Mouse (Mus musculus) adrenal gland, adult 18-20 months (tissue): ENCODE measurements around the gene Asic2. TPM values are rescaled to one million over a fixed set of nuclear protein-coding genes. Genes with fewer than 3 reads are reported as not detected.
"Not testable (repeated sequence)": the region's sequence is repeated elsewhere in the genome, so short reads cannot be mapped to it uniquely, and the experiment has no call there.

Experiments used
- DNase-seq, 2 experiments: peaks; one replicate each; pipeline ENCODE4 v3.0.0; 2021 to 2022; ENCODE audit warnings: low spot score in 2 of 2
- total RNA-seq, 2 experiments: library from RNA; stranded (reverse); gene quantifications; 1 replicate in 1 of 2; 2 replicates in 1 of 2; pipeline ENCODE4 v1.2.3; 2021

The Asic2 gene
- total RNA-seq, 2 experiments from 2014 or later, result 2.5 to 3.2 TPM

DNA sequence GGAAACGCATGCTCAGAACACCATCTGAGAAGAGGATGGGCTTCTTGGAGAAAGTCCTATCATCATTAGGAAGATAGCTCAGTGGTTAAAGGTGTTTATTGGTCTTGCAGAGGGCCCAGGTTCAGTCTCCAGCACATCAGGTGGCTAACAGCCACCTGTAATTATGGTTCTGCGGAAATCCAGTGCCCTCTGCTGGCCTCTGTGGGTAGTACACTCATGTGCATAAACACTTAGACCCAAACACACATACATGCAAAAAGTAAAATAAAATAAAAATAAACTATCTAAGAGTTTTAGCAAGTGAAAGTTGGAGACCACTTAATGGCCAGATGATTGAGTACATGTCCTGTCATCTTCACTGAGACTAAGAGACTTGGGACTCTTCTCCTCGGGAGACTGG is 603.8 kb downstream of the Asic2 start:
- DNase-seq, result no peak

DNA sequence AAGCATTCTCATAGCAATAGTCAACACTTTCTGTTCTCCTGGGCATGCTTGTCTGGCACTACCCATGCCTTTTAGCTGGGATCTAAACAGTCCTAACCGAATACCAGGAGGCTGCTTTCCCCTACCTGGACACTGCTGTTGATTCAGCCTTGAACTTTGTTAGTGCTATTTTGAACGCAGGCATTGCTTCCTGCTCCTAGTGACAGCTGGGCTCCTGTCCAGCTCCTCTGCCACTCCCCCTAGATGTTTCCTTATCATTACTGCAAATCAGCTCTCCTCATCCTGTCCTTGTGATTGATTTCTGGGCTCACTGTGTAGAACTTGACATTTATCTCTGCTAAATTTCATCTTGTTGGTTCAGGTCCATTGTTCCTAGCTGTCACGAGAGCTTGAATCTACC is 605.8 kb downstream of the Asic2 start:
- peak in 1 of 2 experiments; percentile 20 for DNase-seq

DNA sequence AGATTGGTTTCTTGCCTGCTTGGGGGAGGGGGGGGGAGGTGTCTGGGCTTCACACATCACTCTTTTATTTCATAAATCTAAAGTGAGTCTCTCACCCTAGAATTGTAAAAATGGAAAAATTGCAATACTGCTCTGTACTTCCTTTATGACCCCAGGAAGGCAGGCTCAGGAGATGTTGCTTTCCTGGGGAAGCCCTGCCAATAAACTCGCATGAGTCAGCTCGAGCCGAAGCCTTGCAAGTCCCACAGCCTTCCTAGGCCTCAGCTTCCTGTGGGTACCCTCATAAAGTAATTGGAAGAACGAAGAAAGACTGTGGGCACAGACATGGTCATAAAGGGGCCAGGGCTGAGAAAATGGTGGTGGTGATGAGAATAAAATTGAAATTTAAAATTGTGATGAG is 607.2 kb downstream of the Asic2 start:
- no peak for DNase-seq

DNA sequence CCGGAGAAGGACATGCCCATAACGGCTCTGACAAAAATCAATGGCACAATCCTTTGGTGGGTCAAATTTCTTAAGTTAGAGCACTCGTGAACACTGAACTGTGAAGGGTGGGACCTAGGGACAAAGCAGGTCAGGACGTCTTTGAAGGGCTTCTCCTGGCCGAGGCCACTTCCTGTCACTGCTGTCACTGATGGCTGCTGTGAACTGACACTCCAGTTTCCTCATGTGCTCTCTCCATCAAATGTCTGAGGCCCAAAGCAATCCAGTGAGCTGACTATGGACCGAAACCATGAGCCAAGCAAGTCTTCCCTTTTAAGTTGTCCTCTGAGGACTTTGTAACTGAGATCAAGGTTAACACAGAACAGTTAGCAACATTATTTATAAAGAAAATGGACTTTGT is 617.8 kb downstream of the Asic2 start:
- not testable (repeated sequence) for DNase-seq

DNA sequence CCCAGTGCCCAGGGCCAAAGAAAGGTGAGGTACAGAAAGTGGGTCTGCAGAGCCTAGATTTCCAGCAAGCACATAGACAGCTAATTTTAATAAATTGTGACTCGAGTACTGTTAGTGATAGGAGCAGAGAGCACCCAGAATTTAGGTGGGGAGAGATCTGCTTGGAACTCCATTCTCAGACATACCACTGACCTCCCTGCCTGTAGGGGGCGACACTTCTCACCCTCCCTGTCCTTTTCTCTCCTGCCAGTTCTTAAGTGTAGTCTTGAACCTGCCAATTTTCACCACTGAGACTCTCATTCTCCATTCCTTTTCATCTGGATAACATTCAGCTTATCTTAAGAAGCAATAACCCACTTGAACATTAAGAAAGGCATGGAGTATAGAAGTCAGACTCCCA is 636.3 kb downstream of the Asic2 start:
- no peak for DNase-seq

DNA sequence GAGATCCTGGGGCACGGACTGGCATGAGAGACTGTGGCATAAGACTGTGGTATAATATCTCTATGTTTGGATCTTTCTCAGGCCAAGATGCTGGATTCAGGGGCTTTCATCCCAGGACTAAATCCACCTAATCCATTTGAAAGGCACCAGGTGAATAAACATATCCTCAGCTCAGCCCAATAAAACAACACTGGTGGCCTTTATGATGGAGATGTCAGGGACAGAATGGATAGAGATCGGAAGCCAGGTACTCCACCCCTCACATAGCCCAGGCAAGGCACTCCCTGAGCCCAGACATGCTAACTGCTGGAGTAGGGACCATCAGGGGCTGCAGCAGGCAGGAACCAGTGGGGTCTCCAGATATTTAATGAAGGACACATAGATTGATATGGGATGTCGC is 637.3 kb downstream of the Asic2 start:
- DNase-seq, result no peak

DNA sequence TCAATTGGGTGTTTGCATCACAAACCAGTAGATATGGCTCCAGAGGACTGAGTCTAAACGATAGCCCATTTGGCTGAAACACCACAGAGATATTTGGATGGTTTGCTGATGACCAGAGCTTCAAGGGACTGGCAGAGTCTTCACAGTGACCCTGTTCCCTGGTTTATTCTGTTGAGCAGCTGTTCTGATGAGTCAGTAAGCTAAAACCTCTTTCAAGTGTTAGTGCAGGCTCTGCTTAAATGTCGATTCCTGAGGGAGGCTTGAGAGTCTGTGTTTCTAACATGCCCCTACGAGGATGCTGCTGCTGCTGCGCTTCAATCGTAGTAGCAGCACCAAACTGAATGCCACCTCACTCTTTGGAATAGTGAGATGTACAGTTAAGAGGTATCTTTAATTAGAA is 640.2 kb downstream of the Asic2 start:
- no peak for DNase-seq

DNA sequence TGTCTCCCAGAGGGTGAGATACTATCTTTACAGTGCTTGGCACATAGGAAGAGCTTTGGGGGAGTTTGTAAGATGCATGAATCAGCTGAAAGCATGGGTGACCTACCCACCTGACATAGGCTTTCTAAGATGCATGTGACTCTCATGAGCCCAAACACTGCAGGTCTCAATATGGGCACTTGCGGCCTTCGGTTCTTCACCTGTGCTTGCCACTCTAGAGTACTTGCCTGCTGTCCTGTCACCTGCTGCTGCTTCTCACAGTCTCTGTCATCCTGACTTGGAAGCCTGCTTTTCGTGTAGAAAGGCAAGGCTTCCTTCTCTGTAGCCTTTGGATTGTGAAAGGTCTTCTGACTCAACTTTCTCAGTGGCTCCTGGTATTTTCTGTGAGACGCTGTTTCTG is 645.1 kb downstream of the Asic2 start:
- DNase-seq, result no peak

DNA sequence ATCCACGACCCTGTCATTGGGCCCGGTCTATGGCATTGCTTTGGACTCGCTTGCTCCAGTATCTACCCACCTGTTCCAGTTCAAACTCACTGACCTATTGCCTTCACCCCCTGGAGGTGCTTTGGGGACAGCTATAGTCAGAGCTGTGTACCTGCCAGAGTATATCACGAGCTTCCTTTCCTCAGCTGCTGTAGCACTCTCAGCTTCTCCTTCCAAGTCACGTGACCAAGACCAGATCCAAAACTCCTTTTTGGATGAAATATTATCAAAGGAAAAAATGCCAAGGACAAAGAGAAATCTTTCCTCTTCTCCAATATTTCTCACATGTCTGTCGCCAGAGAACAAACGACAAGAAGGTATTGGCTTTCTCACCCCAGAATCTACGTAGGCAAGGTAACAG is 645.8 kb downstream of the Asic2 start:
- no peak for DNase-seq

DNA sequence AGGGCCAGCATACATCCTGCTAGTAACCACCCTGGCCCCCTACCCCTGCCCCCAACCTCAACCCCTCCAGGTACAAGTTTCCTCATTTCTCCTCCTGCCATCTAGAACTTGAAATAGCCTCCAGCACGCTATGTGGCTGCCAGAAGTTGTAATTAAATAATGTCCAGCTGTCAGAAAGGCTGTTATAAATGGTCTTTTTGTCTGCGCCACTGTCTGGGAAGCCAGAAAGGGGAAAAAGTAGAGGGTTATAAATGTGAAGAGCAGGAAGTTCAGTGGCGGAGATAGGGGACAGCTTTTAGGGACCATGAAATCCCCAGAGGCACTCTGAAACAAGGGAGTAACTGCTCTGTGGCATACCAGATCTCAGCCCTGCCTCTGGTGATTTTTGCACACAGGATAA is 678.2 kb downstream of the Asic2 start:
- no peak for DNase-seq

DNA sequence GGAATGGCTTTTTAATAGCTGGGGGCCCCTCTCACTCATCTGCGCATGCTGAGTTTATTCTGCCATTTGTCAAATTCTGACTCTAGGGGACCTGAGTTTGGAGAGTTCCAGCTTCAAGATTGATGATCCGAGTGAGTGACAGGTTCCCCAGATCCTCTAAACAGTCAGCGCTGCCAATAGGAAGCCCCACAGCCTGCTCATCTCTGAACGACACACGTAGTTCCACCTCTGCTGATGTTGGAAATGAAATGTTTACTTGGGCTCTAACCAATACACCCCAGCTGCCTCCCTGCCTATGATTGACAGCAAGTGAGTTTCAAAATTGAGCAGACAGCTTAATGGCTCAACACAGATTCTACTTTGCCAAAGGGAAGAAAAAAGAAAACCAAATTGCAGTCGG is 685.1 kb downstream of the Asic2 start:
- no peak for DNase-seq

DNA sequence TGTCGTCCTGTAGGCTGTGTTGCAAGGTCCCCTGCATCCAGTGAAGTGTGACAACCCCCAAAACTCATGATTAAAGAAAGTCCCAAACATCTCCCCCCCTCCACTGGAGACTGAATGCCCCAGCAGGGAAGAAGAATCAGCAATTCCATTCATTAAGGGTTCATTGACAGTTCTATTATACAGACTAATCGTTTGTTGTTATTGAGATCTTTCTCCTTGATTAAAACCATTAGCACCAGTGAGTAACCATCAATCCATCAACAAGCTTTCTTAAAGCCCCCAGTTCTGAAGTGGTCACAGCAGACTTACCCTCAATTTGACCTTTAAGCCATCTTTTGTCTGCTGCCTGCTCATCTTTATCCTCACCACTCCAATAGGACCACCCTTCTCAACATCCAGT is 688.2 kb downstream of the Asic2 start:
- no peak for DNase-seq

DNA sequence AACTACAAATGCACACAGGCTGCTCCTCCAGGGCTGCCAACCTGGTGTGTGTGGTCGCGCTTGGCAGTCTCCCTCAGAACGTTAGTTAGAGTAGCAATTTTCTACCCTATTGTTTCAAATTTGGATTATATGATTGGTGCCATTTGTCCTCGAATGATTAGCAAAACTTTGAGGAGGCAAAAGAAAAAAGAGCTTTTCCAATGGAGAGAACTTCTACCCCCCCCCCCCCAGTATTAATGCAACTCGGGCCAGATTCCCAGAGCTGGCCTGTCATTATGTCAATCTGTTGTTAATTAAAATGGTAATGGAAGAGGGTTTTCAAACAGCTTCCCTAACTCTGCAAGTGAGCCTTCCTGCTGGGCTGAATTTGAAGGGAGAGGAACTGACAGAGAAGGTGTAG is 690.9 kb downstream of the Asic2 start:
- DNase-seq, result no peak

DNA sequence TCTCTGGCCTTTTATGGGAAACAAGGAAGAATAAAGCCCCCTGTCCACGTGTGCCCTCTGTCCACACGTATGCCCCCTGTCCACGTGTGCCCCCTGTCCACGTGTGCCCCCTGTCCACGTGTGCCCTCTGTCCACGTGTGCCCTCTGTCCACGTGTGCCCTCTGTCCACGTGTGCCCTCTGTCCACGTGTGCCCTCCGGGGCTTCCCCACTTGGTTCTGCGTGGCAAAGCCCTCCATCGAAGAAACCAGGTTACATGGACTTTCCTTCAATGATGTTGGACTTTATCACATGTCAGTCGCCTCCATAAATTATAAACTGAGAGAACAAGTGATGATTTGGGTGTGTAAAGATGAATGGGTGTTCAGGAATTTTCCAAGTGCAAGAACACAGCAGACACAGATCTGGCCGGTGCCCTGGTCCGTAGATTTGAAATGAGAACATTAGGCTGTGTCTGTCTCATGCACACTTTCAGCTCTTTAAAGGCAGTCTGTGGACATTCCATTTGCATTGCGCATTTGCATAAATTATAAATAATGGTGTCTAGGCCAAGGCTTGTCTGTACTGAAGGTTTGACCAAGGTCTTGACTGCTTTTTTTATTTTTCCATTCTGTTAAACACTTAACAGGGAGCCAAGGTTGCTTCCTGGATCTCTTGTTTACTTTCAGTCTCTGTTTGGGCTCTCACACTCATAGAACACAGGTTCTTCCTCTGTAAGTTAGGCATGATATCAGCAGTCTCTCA is 695.4 kb downstream of the Asic2 start:
- DNase-seq, result no peak

DNA sequence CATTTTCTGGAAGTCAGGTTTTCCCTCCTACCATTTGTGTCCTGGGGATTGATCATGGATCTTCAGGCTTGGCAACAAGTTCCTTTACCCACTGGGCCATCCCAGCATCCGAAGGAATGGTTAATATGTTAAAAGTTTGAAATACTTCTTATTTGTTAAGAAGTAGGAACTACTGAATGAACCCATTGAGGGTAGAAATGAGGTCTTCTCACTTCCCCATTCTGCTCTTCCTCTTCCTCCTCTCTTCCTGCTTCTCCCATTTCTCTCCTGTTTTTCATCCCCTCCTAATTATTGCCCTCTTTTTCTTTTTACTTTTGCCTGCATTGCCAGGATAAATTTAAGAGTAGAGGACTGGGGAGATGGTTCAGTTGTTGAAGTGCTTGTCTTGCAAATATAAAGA is 696.8 kb downstream of the Asic2 start:
- no peak for DNase-seq

DNA sequence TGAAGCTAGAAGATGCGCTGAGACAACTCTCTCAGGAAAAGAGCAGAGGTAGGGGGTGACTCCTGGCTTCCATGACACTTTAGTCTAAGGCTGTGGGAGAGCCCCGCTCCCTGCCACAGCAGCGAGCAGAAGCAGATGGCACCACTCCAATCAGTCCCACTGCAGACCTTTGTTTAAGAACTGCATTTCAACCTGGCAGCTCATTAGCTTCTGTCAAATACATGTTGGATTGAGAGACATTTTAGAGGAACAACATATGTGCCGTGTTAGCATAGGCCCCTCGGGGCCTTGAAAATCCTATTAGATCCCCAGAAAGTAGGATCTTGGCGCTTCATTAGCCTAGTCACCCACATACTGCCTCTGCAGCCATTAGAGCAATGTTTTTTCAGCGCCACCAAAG is 697.7 kb downstream of the Asic2 start:
- DNase-seq, result no peak

DNA sequence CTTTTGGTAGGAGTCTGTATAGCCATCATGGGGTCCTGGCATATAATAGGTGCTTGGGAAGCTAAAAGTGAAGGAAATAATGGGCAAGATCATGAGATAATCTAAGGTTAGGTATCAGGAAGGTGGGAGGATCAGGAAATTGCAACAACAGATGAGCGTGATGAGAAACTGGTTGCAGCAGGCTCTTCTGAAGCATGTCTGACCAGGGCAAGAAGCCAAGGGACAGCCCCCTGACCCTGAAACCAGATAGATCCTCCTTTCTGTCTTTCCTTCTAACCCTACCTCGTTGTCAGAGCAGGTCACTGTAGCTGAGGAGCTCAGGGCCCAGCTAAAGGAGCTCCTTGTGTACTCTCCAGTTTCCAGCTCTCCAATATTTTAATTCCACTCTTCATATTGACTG is 704.5 kb downstream of the Asic2 start:
- DNase-seq, result no peak

DNA sequence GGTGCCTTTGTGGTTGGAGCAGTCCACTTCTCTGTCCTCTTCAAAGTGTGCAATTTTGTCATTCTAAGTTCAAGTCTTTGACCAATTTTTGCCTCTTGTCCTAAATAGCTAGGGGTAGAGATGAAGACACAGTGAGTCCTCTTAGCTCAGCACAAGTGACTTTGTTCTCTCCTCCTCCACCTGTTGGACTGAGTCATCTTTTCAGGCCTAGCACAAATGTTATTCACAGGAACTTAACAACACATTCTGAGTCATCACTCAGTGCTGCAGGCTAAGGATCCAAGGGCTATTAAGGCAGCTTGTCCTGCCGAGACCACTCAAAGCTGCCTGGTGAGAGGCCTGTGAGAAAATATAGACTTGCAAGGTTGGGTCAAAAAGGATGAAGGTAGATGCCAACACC is 705.1 kb downstream of the Asic2 start:
- no peak for DNase-seq

DNA sequence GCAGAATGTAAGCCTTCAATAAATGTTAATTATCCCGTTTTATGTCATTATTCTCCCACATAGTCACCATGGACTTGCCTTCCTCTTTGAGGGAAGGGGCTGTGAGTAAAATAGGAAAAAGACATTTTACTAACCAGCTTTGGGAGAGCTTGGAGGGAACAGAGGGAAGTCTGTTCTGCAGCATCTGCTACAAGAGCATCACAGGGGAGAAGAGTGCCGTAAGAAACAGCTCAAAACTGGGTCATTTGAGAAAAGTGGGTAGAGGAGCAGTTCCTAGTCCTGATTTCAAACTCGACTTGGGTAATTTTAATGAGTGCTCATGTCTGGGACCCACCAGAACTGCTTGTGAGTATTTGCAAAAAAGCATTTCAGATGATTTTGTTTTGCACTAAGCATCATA is 707.0 kb downstream of the Asic2 start:
- no peak for DNase-seq

DNA sequence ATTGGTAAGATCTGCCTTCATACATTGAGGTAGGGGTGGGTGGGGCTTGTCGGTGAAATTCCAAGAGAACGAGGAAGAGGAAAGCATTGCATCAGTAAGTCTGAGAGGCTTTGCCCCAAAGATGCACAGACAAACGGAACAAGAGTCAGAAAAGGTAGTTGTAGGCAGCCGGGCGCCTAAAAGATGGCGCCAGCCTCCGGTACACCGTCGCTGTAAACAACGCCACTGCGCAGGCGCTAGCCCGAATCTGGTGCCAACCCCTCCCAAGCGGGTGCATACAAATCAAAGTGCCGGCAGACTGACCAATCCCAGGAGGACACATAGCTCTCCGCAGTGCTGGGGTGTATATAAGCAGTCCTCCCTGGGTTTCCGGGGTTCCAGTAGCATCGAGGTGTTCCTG is 727.1 kb downstream of the Asic2 start:
- DNase-seq, result not testable (repeated sequence)

DNA sequence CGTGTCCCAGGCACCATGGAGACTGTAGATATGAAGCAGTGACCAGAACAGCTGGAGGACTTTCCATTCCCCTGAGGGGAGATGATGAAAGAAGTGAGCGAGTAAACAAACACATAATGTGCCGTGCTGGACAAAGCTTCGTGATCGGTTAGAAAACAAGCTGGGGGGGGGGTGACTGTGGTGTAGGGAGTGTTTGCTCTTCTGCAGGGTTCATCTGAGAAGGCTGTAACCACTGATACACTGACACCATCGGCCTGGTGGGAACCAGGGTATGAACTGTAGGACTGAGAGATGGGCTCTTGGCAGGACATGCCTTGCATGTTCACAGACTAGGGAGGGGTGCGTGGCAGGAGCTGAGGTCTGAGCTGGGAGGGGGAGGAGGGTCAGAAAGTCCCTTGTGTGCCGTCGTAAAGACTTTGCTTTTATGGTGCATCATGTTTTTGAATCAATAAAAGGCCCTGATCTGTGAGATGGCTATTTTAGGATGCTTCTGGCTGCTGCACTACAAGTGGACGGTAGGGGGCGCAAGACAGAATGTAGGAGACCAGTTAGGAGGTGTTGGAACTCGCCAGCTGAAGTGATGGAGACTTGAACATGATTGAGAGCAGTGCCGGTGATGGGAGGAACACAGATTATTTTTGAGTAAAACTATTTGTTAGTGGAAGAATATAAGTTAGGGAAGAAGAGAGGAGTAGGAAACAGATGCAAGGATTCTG is 728.1 kb downstream of the Asic2 start:
- peak; percentile 32 to 42 for DNase-seq

DNA sequence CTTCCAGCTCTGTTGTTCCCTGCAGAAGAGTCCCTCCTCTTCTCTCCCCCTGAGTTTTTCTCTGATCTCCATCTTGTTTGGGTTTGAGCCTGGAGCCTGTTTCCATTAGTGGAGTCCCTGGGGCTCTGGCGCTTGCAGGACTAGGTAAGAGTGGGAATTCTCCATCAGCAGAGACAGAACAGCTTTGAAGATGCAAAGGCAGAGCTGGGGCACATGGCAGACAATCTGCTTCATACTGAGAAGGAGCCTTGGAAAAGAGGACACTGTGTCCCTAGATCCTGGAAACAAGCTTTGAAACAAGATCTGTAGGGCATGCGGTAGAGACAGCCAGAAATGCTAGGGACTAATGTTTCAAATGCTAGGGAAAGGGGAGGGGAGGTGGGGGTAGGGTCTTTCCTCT is 729.2 kb downstream of the Asic2 start:
- no peak for DNase-seq

DNA sequence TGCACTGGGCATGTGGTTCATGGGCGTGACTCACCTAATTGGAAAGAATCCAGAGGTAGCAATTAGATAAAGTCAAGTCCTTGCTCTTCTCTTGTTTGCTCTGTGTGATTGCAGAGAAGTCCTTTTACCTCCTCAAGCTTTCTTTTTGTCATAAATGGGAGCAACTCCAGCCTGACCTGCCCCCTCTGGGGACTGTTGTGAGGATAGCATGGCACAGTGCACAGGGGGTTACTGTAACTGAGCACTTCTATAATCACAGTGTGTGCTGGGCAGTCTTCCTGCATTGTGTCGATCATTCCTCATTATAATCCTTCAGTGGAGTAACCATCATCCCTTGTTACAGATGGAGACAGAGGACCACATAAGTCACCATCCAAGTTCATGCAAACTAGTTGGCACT is 732.2 kb downstream of the Asic2 start:
- peak in 1 of 2 experiments; percentile 3 for DNase-seq
